Mouse (Mus musculus): ENCODE data around the gene Qsox2. TPM values are rescaled to one million over a fixed set of nuclear protein-coding genes. Genes with fewer than 3 reads are reported as not detected.

Gene Qsox2
- total RNA-seq, 1 experiment: 32.0 TPM

Other genes starting within 250 kb of the Qsox2 start
- gene Ubac1, start 215.8 kb downstream of the Qsox2 start, total RNA-seq (2012; rRNA removed): 88.4 and 93.3 TPM in 2 replicates
- 4.8 and 6.0 TPM in 2 replicates for gene Nacc2, start 114.3 kb downstream of the Qsox2 start, total RNA-seq (2012; rRNA removed)
- 0.13 TPM in 1 of 2 replicates, not detected in the other for gene Lhx3, start 29.2 kb downstream of the Qsox2 start, total RNA-seq (2012; rRNA removed)
- gene Ccdc187, start 57.0 kb upstream of the Qsox2 start, total RNA-seq (2012; rRNA removed): 0.18 and 0.90 TPM in 2 replicates
- gene Gpsm1, start 78.0 kb upstream of the Qsox2 start, total RNA-seq (2012; rRNA removed): 9.4 and 13.9 TPM in 2 replicates
- 6.8 and 8.0 TPM in 2 replicates for gene Dnlz, start 114.6 kb upstream of the Qsox2 start, total RNA-seq (2012; rRNA removed)
- 0.76 and 1.6 TPM in 2 replicates for gene Card9, start 123.4 kb upstream of the Qsox2 start, total RNA-seq (2012; rRNA removed)
- 79.2 and 128 TPM in 2 replicates for gene Snapc4, start 143.1 kb upstream of the Qsox2 start, total RNA-seq (2012; rRNA removed)
- 87.8 and 90.4 TPM in 2 replicates for gene Entr1, start 151.8 kb upstream of the Qsox2 start, total RNA-seq (2012; rRNA removed)
- 133 and 149 TPM in 2 replicates for gene Pmpca, start 151.8 kb upstream of the Qsox2 start, total RNA-seq (2012; rRNA removed)
- gene Inpp5e, start 171.7 kb upstream of the Qsox2 start, total RNA-seq (2012; rRNA removed): 10.4 and 13.6 TPM in 2 replicates
- gene Sec16a, start 207.7 kb upstream of the Qsox2 start, total RNA-seq (2012; rRNA removed): 47.3 and 62.5 TPM in 2 replicates